Mouse (Mus musculus) bone marrow macrophage, adult 2 months (primary cell): ENCODE results near the gene Fam43b.

ENCODE experiments used
- CTCF ChIP-seq: IDR thresholded peaks from 2 replicates; pipeline ENCODE4 v1.5.1; 2012; ENCODE audit warnings: low read depth, mild to moderate bottlenecking, low read length, moderate library complexity
- POLR2A ChIP-seq: IDR thresholded peaks from 2 replicates; pipeline ENCODE4 v1.6.1; 2012; ENCODE audit warnings: mild to moderate bottlenecking, low read depth, low read length, borderline replicate concordance

DNA sequence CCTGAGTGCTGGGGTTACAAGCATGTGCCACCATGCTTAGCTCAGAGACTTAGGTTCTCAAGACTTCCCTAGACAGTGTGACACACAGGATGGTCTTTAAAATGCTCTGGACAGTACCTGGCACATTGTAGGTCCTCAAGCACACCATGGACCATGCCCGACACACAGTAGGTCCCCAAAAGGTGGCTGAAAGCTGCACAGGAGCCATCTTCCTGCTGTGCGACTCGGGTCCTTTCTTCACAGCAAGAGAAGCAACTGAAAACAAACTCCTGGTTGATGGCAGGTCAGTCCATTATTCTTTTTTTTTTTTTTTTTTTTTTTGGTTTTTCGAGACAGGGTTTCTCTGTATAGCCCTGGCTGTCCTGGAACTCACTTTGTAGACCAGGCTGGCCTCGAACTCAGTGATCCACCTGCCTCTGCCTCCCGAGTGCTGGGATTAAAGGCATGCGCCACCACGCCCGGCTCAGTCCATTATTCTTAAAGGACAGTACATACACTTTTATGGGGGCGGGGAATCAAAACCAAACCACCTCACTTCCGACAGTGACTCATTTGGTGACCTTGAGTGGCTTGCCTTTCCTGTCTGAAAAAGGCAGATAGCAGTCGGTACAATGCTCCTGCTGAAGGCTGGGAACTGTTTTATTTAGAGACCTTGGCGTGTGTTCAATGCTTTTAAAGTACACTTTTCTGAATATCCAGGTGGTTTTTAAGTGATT lies 11.3 kb upstream of the Fam43b start:
- TF ChIP-seq CTCF (no peak), POLR2A (no peak)
